Comparison of ENCODE assay signal across 10 mouse cellular contexts in genomic region chr12:105453670-105454257, GRCm38 (mm10). TPM values are rescaled to one million over a fixed set of nuclear protein-coding genes. Genes with fewer than 3 reads are reported as not detected.
DNase-seq lines count a peak whose midpoint lies in the region; ATAC-seq and TF ChIP-seq lines count a peak whose summit lies in the region.
"Had no signal": no experiment of that assay in that cellular context is flagged by ENCODE, and none has a peak within 500 bp of the region (broad histone marks: within the 10 kb centered on the region; RNA-seq: fewer than 3 reads in every experiment).

Gene D430019H16Rik (plus strand): TSS chr12:105453856.

- no peaks in the 10 kb centered on the region for H3K27me3 ChIP-seq in forebrain, embryonic 15.5 days
- peaks cover 21% of the 10 kb centered on the region for H3K27me3 ChIP-seq in heart, postnatal 0 days (ENCODE audit: control insufficient read depth, insufficient read depth, low read length)
- peaks cover 35% of the 10 kb centered on the region for H3K27me3 ChIP-seq in liver, embryonic 12.5 days (replicated peaks)
- no peaks in the 10 kb centered on the region for H3K27me3 ChIP-seq in neural tube, embryonic 13.5 days

- H3K9ac ChIP-seq in forebrain, embryonic 15.5 days (replicated peaks): peak within 1 kb of the TSS; percentile 93
- peak within 1 kb of the TSS; percentile 32; the same call in 1 of the 2 replicates for H3K9ac ChIP-seq in heart, postnatal 0 days (replicated peaks; ENCODE audit: low read depth, low read length)
- H3K9ac ChIP-seq in liver, embryonic 12.5 days: peak within 1 kb of the TSS; percentile 31; the same call in 1 of the 2 replicates
- H3K9ac ChIP-seq in neural tube, embryonic 13.5 days: peak within 1 kb of the TSS; percentile 85

- ATAC-seq in forebrain, embryonic 15.5 days (replicated peaks): peak; percentile 90
- peak; percentile 79 for ATAC-seq in heart, postnatal 0 days (ENCODE audit: insufficient read depth, low read depth)
- peak; percentile 42; the same call in 1 of the 2 replicates for ATAC-seq in liver, embryonic 12.5 days
- ATAC-seq in neural tube, embryonic 13.5 days (ENCODE audit: low read depth): peak; percentile 93

- no peak for TF ChIP-seq CTCF in heart, postnatal 0 days (IDR thresholded peaks at IDR 0.05; ENCODE audit: low read depth)

- peak within 1 kb of the TSS; percentile 61 for H3K4me2 ChIP-seq in forebrain, embryonic 15.5 days (replicated peaks)
- H3K4me2 ChIP-seq in heart, postnatal 0 days (ENCODE audit: low read depth, low read length): peak within 1 kb of the TSS; percentile 81
- peak within 1 kb of the TSS; percentile 64 for H3K4me2 ChIP-seq in liver, embryonic 12.5 days
- peak within 1 kb of the TSS; percentile 71 for H3K4me2 ChIP-seq in neural tube, embryonic 13.5 days

- H3K36me3 ChIP-seq in forebrain, embryonic 15.5 days: no peaks in the 10 kb centered on the region
- H3K36me3 ChIP-seq in heart, postnatal 0 days (replicated peaks; ENCODE audit: control insufficient read depth, insufficient read depth, low read length): no peaks in the 10 kb centered on the region
- H3K36me3 ChIP-seq in liver, embryonic 12.5 days: no peaks in the 10 kb centered on the region
- no peaks in the 10 kb centered on the region for H3K36me3 ChIP-seq in neural tube, embryonic 13.5 days
- H3K36me3 ChIP-seq: G1E had no signal

- TF ChIP-seq EP300 in heart, postnatal 0 days (IDR thresholded peaks at IDR 0.05; ENCODE audit: low read depth): no peak

- peak within 1 kb of the TSS; percentile 93 for H3K4me3 ChIP-seq in forebrain, embryonic 15.5 days
- peak within 1 kb of the TSS; percentile 52 for H3K4me3 ChIP-seq in heart, postnatal 0 days (ENCODE audit: low read depth, low read length)
- H3K4me3 ChIP-seq in liver, embryonic 12.5 days: peak within 1 kb of the TSS; percentile 39
- peak within 1 kb of the TSS; percentile 69 for H3K4me3 ChIP-seq in neural tube, embryonic 13.5 days
- H3K4me3 ChIP-seq: myocyte had no signal

- H3K27ac ChIP-seq in forebrain, embryonic 15.5 days (replicated peaks): peak within 1 kb of the TSS; percentile 84
- H3K27ac ChIP-seq in heart, postnatal 0 days (ENCODE audit: low read depth): no peak within 1 kb of the TSS
- no peak within 1 kb of the TSS for H3K27ac ChIP-seq in liver, embryonic 12.5 days
- H3K27ac ChIP-seq in neural tube, embryonic 13.5 days (replicated peaks): peak within 1 kb of the TSS; percentile 80

- peak; percentile 41 for DNase-seq in thymus, postnatal 4 days
- DNase-seq in thymus, postnatal 0 days (ENCODE audit: low spot score): no peak
- DNase-seq in heart, postnatal 0 days (ENCODE audit: low spot score): peak; percentile 18
- DNase-seq in kidney, postnatal 14 days: peak; percentile 81
- DNase-seq in adipocyte (ENCODE audit: low spot score): no peak

- no peaks in the 10 kb centered on the region for H3K9me3 ChIP-seq in forebrain, embryonic 15.5 days
- no peaks in the 10 kb centered on the region for H3K9me3 ChIP-seq in heart, postnatal 0 days (replicated peaks; ENCODE audit: control insufficient read depth, low read length)
- H3K9me3 ChIP-seq in liver, embryonic 12.5 days (replicated peaks): no peaks in the 10 kb centered on the region
- H3K9me3 ChIP-seq in neural tube, embryonic 13.5 days: no peaks in the 10 kb centered on the region

- peaks cover 43% of the 10 kb centered on the region for H3K4me1 ChIP-seq in forebrain, embryonic 15.5 days
- H3K4me1 ChIP-seq in heart, postnatal 0 days (ENCODE audit: control insufficient read depth, insufficient read depth): peaks cover 4% of the 10 kb centered on the region; the same call in 1 of the 2 replicates
- peaks cover 11% of the 10 kb centered on the region for H3K4me1 ChIP-seq in liver, embryonic 12.5 days
- peaks cover 52% of the 10 kb centered on the region for H3K4me1 ChIP-seq in neural tube, embryonic 13.5 days (replicated peaks)

- under 1% methylated on average over 31 of the region's 38 CpGs for WGBS in forebrain, embryonic 15.5 days
- under 1% methylated on average over 37 of the region's 38 CpGs for WGBS in heart, postnatal 0 days
- 2% methylated on average over 33 of the region's 38 CpGs for WGBS in liver, embryonic 12.5 days (ENCODE audit: insufficient replicate concordance)
- under 1% methylated on average over 37 of the region's 38 CpGs for WGBS in neural tube, embryonic 13.5 days

RNA-seq across cellular contexts. Expression of gene D430019H16Rik, which starts in this region (rescaled TPM):
- 0.19 and 0.36 TPM in 2 replicates for polyA plus RNA-seq in thymus, postnatal 0 days (2015; fragmentation: Nextera tagmentation; extraction: Ambion mirVana)
- 13.5 and 13.8 TPM in 2 replicates for polyA plus RNA-seq in forebrain, embryonic 15.5 days (2015; fragmentation: Nextera tagmentation; extraction: Ambion mirVana)
- 0.34 and 2.6 TPM in 2 replicates for total RNA-seq in heart, postnatal 0 days (2014; rRNA removed; ENCODE audit: low replicate concordance)
- polyA plus RNA-seq in heart, postnatal 0 days (2015; fragmentation: Nextera tagmentation; extraction: Ambion mirVana): 0.07 and 0.08 TPM in 2 replicates
- polyA plus RNA-seq in liver, embryonic 12.5 days (2016; fragmentation: Nextera tagmentation; extraction: Ambion mirVana): 0.13 and 0.19 TPM in 2 replicates
- 10.5 and 11.8 TPM in 2 replicates for polyA plus RNA-seq in neural tube, embryonic 13.5 days (2015; fragmentation: Nextera tagmentation; extraction: Ambion mirVana)
- polyA plus RNA-seq: G1E had no signal

Comparison
In these comparisons a context has a peak if more than half of its experiments do, and no peak if none do; other contexts are left out.
1. DNase-seq: peak in thymus, postnatal 4 days (single experiment), heart, postnatal 0 days (single experiment) and kidney, postnatal 14 days (single experiment); none in thymus, postnatal 0 days (single experiment) and adipocyte (single experiment).
2. Peak in ATAC-seq, H3K4me3 ChIP-seq, H3K9ac ChIP-seq and H3K4me2 ChIP-seq in liver, embryonic 12.5 days; RNA of the gene not detected or under 1 TPM.
3. ATAC-seq: peak in every context shown above with its lines; median percentile 93 in neural tube, embryonic 13.5 days; 90 in forebrain, embryonic 15.5 days; 79 in heart, postnatal 0 days; 42 in liver, embryonic 12.5 days.
4. H3K27ac ChIP-seq: peak in forebrain, embryonic 15.5 days (single experiment) and neural tube, embryonic 13.5 days (single experiment); none in heart, postnatal 0 days (single experiment) and liver, embryonic 12.5 days (single experiment).
5. H3K4me3 ChIP-seq: peak in every context shown above with its lines; median percentile 93 in forebrain, embryonic 15.5 days; 69 in neural tube, embryonic 13.5 days; 52 in heart, postnatal 0 days; 39 in liver, embryonic 12.5 days.
6. H3K9ac ChIP-seq: peak in every context shown above with its lines; median percentile 93 in forebrain, embryonic 15.5 days; 85 in neural tube, embryonic 13.5 days; 32 in heart, postnatal 0 days; 31 in liver, embryonic 12.5 days.
7. Peak in every context shown above with its lines, with median percentiles within 50 percentile points of each other: H3K4me2 ChIP-seq.